ENCODE assay signal across 9 mouse cellular contexts in the genomic region with DNA sequence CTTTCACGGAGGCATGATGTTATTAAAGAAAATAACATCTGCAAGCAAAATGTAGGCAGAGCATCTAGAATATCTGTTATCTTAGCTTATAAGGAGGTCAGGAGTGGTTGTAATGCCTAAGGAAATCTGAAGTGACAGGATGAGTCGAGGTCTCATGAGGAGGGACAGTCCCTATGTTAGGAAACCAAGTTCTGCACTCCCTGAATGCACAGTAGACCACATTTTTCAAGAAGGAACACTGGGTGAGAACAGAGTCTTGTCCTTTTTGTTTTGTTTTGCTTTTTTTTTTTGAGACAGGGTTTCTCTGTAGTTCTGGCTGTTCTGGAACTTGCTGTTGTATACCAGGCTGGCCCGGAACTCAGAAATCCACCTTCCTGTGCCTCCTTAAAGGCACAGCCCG. TPM values are rescaled to one million over a fixed set of nuclear protein-coding genes. Genes with fewer than 3 reads are reported as not detected.
A peak's percentile ranks its signal among the peaks of the same experiment; 100 is the strongest.
DNase-seq lines count a peak whose midpoint lies in the region; ATAC-seq and TF ChIP-seq lines count a peak whose summit lies in the region.
"Had no signal": no experiment of that assay in that cellular context is flagged by ENCODE, and none has a peak within 500 bp of the region (broad histone marks: within the 10 kb centered on the region; RNA-seq: fewer than 3 reads in every experiment).

No protein-coding gene starts in this region.

- peak overlapping the region; percentile 97 for H3K4me3 ChIP-seq in kidney, embryonic 16.5 days (ENCODE audit: low read length)
- H3K4me3 ChIP-seq in bone marrow, adult 2 months (replicated peaks; ENCODE audit: control insufficient read depth, low read depth, low read length) = peak overlapping the region; percentile 45

- peaks cover 20% of the 10 kb centered on the region for H3K4me1 ChIP-seq in kidney, embryonic 16.5 days (ENCODE audit: insufficient read depth, low read length)
- no peaks in the 10 kb centered on the region; the same call in 1 of the 2 replicates for H3K4me1 ChIP-seq in bone marrow, adult 2 months (ENCODE audit: control insufficient read depth, insufficient read depth, low read length)

- H3K36me3 ChIP-seq in kidney, embryonic 16.5 days (ENCODE audit: insufficient read depth, low read length) = no peaks in the 10 kb centered on the region

- TF ChIP-seq CTCF in bone marrow, adult 2 months (IDR thresholded peaks at IDR 0.05; ENCODE audit: control insufficient read depth, insufficient read depth, low read length) = no peak

- H3K27ac ChIP-seq in kidney, embryonic 16.5 days (ENCODE audit: low read length) = peak overlapping the region; percentile 96; the same call in 1 of the 2 replicates
- no peak overlapping the region for H3K27ac ChIP-seq in bone marrow, adult 2 months (ENCODE audit: control insufficient read depth, insufficient read depth, low read depth, low read length, poor library complexity)

- H3K9me3 ChIP-seq in kidney, embryonic 16.5 days (ENCODE audit: low read length) = no peaks in the 10 kb centered on the region

- no peak for TF ChIP-seq POLR2A in bone marrow, adult 2 months (IDR thresholded peaks at IDR 0.05; ENCODE audit: borderline replicate concordance, control insufficient read depth, low read depth, low read length)

- ATAC-seq in kidney, embryonic 16.5 days (ENCODE audit: low FRiP score, low TSS enrichment) = no peak

- H3K4me2 ChIP-seq in kidney, embryonic 16.5 days (replicated peaks; ENCODE audit: low read depth, low read length) = peak overlapping the region; percentile 92

- DNase-seq in kidney, postnatal 10 days = no peak
- DNase-seq in induced T-regulatory cell, adult 2 months (ENCODE audit: low read depth) = peak; percentile 57
- DNase-seq in naive thymus-derived CD4-positive, alpha-beta T cell, adult 2 months (ENCODE audit: low read depth) = peak; percentile 27
- no peak for DNase-seq in embryo, embryonic 10.5 days (ENCODE audit: low spot score)
- no peak for DNase-seq in right cerebral cortex, postnatal 10 days (ENCODE audit: low spot score in 2 of 2)
- no peak for DNase-seq in right cerebral cortex, postnatal 25 days
- DNase-seq: left cerebral cortex, postnatal 4 days had no signal

- H3K9ac ChIP-seq in kidney, embryonic 16.5 days (replicated peaks; ENCODE audit: low read length) = peak overlapping the region; percentile 99

- H3K27me3 ChIP-seq in kidney, embryonic 16.5 days (ENCODE audit: insufficient read depth, low read length) = no peaks in the 10 kb centered on the region

- 26% methylated on average over 4 of the region's 4 CpGs for WGBS in kidney, embryonic 16.5 days
- WGBS in bone marrow, adult 2 months = 8% methylated on average over 4 of the region's 4 CpGs

RNA-seq across cellular contexts. Expression of gene Zfp148, which starts 1.7 kb away (rescaled TPM):
- 59.0 and 60.1 TPM in 2 replicates for polyA plus RNA-seq in kidney, embryonic 16.5 days (2015; fragmentation: Nextera tagmentation; extraction: Ambion mirVana)
- polyA plus RNA-seq in bone marrow, adult 2 months (2011; ENCODE audit: insufficient read depth, insufficient read length, low replicate concordance, missing spikeins) = 21.4 and 30.6 TPM in 2 replicates

Comparison
In these comparisons a context has a peak if more than half of its experiments do, and no peak if none do; other contexts are left out.
1. DNase-seq: peak in induced T-regulatory cell, adult 2 months (single experiment) and naive thymus-derived CD4-positive, alpha-beta T cell, adult 2 months (single experiment); none in kidney, postnatal 10 days (single experiment), embryo, embryonic 10.5 days (single experiment), right cerebral cortex, postnatal 10 days (0 of 2) and right cerebral cortex, postnatal 25 days (single experiment).